ENCODE assay signal across 21 mouse cellular contexts in genomic region chr5:150362241-150362640, GRCm38 (mm10).
A peak's percentile ranks its signal among the peaks of the same experiment; 100 is the strongest.
DNase-seq lines count a peak whose midpoint lies in the region; ATAC-seq lines count a peak whose summit lies in the region.
"Had no signal": no experiment of that assay in that cellular context is flagged by ENCODE, and none has a peak within 500 bp of the region (broad histone marks: within the 10 kb centered on the region; RNA-seq: fewer than 3 reads in every experiment).

No protein-coding gene starts in this region.

- peak; percentile 82 to 88 for DNase-seq in adrenal gland, adult (ENCODE audit: inconsistent age in 2 of 2, low spot score in 1 of 2)
- no peak for DNase-seq in adrenal gland, postnatal 4 days (ENCODE audit: low spot score in 2 of 2)
- DNase-seq in heart, adult 11 months = peak; percentile 79
- no peak for DNase-seq in heart, postnatal 4 days
- DNase-seq in adrenal gland, postnatal 14 days = peak; percentile 71
- peak; percentile 52 for DNase-seq in skeletal muscle tissue, adult 2 months (ENCODE audit: low read depth, low spot score)
- DNase-seq: cerebellum, adult 11 months; cerebellum, adult 8-10 months; cerebellum, postnatal 25 days; heart, adult 2 months; heart, postnatal 14 days; kidney, adult 2 months had no signal

- 89% methylated on average over 6 of the region's 6 CpGs for WGBS in forebrain, embryonic 12.5 days

- no peak for ATAC-seq in forebrain, embryonic 12.5 days (ENCODE audit: low FRiP score)
- ATAC-seq in frontal cortex, adult (ENCODE audit: low TSS enrichment) = no peak
- ATAC-seq: forebrain, embryonic 16.5 days; intestine, embryonic 16.5 days had no signal

- H3K9me3 ChIP-seq in forebrain, embryonic 12.5 days = 0 out of 2 replicates have a peak, but pooled peaks cover 7% of the 10 kb centered on the region
- H3K9me3 ChIP-seq: embryonic facial prominence, embryonic 12.5 days; heart, embryonic 15.5 days had no signal

- no peak overlapping the region for H3K27ac ChIP-seq in forebrain, embryonic 12.5 days
- H3K27ac ChIP-seq: embryonic facial prominence, embryonic 12.5 days; heart, adult 2 months; heart, embryonic 15.5 days; hindbrain, embryonic 10.5 days; hindbrain, embryonic 14.5 days had no signal

- H3K4me3 ChIP-seq in forebrain, embryonic 12.5 days (replicated peaks) = no peak overlapping the region
- H3K4me3 ChIP-seq: embryonic facial prominence, embryonic 12.5 days; heart, adult 2 months; heart, embryonic 15.5 days; hindbrain, embryonic 10.5 days had no signal

- no peak overlapping the region for H3K4me2 ChIP-seq in forebrain, embryonic 12.5 days
- H3K4me2 ChIP-seq: embryonic facial prominence, embryonic 12.5 days; heart, embryonic 11.5 days; heart, embryonic 15.5 days; hindbrain, embryonic 14.5 days had no signal

- H3K36me3 ChIP-seq in forebrain, embryonic 12.5 days (replicated peaks) = peaks cover 17% of the 10 kb centered on the region; the same call in 1 of the 2 replicates
- H3K36me3 ChIP-seq: embryonic facial prominence, embryonic 12.5 days had no signal

- H3K9ac ChIP-seq in forebrain, embryonic 12.5 days = no peak overlapping the region
- H3K9ac ChIP-seq: embryonic facial prominence, embryonic 12.5 days; heart, embryonic 15.5 days; hindbrain, embryonic 14.5 days had no signal

- no peaks in the 10 kb centered on the region for H3K4me1 ChIP-seq in forebrain, embryonic 12.5 days
- H3K4me1 ChIP-seq: embryonic facial prominence, embryonic 12.5 days; heart, embryonic 15.5 days; hindbrain, embryonic 10.5 days had no signal

- no peaks in the 10 kb centered on the region for H3K27me3 ChIP-seq in forebrain, embryonic 12.5 days
- H3K27me3 ChIP-seq: embryonic facial prominence, embryonic 12.5 days; heart, embryonic 15.5 days had no signal

Comparison
In these comparisons a context has a peak if more than half of its experiments do, and no peak if none do; other contexts are left out.
1. DNase-seq: peak in adrenal gland, adult (2 of 2), heart, adult 11 months (single experiment), adrenal gland, postnatal 14 days (single experiment) and skeletal muscle tissue, adult 2 months (single experiment); none in adrenal gland, postnatal 4 days (0 of 2) and heart, postnatal 4 days (single experiment).